Mouse (Mus musculus) embryonic facial prominence, embryonic 15.5 days (tissue): ENCODE measurements around the gene Col24a1. TPM values are rescaled to one million over a fixed set of nuclear protein-coding genes. Genes with fewer than 3 reads are reported as not detected.

Experiments
- ATAC-seq: fragments of 200-750 bp; cut with Nextera tagmentation; 2 replicates; pipeline ENCODE4 v1.8.0; 2017; ENCODE audit warnings: low read depth, moderate TSS enrichment; ENCODE audit not compliant: insufficient number of reproducible peaks, low FRiP score, low TSS enrichment
- H3K27ac ChIP-seq: fragments of 300-500 bp; sonication (generic); replicated peaks from 2 replicates; pipeline ENCODE4 v1.5.1; 2015; ENCODE audit warnings: mild to moderate bottlenecking, inconsistent platforms
- H3K27me3 ChIP-seq: fragments of 300-500 bp; sonication (generic); 2 replicates; pipeline ENCODE4 v1.6.1; 2015; ENCODE audit warnings: inconsistent platforms
- H3K36me3 ChIP-seq: fragments of 300-500 bp; sonication (generic); 2 replicates; pipeline ENCODE4 v1.6.1; 2015; ENCODE audit warnings: mild to moderate bottlenecking, inconsistent platforms
- H3K4me1 ChIP-seq: fragments of 300-500 bp; sonication (generic); 2 replicates; pipeline ENCODE4 v1.6.1; 2015; ENCODE audit warnings: inconsistent platforms
- H3K4me2 ChIP-seq: fragments of 300-500 bp; sonication (generic); replicated peaks from 2 replicates; pipeline ENCODE4 v1.6.1; 2015; ENCODE audit warnings: mild to moderate bottlenecking, inconsistent platforms
- H3K4me3 ChIP-seq: fragments of 300-500 bp; sonication (generic); replicated peaks from 2 replicates; pipeline ENCODE4 v1.5.1; 2015; ENCODE audit warnings: mild to moderate bottlenecking, inconsistent platforms
- H3K9ac ChIP-seq: fragments of 300-500 bp; sonication (generic); 2 replicates; pipeline ENCODE4 v1.6.1; 2015; ENCODE audit warnings: inconsistent platforms
- H3K9me3 ChIP-seq: fragments of 300-500 bp; sonication (generic); replicated peaks from 2 replicates; pipeline ENCODE4 v1.6.1; 2016; ENCODE audit warnings: inconsistent platforms
- WGBS: fragments of 180-500 bp; shearing (Covaris S2); methylation state at CpG from one replicate; pipeline ENCODE4 v1.1.7; 2015; 5-methylcytosine and 5-hydroxymethylcytosine counted together
- polyA plus RNA-seq: library from polyadenylated mRNA; unstranded; fragments of >200 nt; fragmentation: Nextera tagmentation; extraction: Ambion mirVana; gene quantifications from 2 replicates; pipeline ENCODE4 v1.2.1, GENCODE M21; 2015

Col24a1 gene
- polyA plus RNA-seq, 1 experiment from 2014 or later: 10.0 TPM

DNA sequence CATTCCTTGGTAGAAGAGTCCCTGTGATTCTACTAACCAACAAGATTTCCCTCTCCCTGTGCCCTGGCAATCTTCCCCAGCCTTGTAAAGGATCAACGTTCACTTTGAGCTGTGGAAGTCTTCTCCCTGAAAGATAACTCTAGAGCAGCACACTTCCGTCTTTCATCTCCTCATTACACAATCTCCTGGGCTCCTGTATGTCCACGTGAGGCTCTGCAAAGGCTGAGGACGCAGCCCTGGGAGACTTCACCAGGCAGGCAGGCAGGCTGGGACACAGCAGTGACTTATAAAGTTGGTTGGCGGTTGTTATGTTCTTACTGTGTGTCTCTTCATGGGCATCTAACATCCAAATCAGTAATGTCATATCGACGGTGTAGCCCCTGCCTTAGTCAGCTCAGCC lies 170.1 kb downstream of the Col24a1 start:
- ATAC-seq: no peak
- no peak overlapping the region for H3K4me2 ChIP-seq
- H3K4me3 ChIP-seq: no peak overlapping the region
- H3K4me1 ChIP-seq: 0 out of 2 replicates have a peak, but pooled peaks cover 3% of the 10 kb centered on the region
- no peaks in the 10 kb centered on the region for H3K27me3 ChIP-seq
- H3K27ac ChIP-seq: no peak overlapping the region
- WGBS: 60% methylated on average over 7 of the region's 7 CpGs
- no peaks in the 10 kb centered on the region for H3K36me3 ChIP-seq
- no peak overlapping the region for H3K9ac ChIP-seq
- H3K9me3 ChIP-seq: no peaks in the 10 kb centered on the region

DNA sequence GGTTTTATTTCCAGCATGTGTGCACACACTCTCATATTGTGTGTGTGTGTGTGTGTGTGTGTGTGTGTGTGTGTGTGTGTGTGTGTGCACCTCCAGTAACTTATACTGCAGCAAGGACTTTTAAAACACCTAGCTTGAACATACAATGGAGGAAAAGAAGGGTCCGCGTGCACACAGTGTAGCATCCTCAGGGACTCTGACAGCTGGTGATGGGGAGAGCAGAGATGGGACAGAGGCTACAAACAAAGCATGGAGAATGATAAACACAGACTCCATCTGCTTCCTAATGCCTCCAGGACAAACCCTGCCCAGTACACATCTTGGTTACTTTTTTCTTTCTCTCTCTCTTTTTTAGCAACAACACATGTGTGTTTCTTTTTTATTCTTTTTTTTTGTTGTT lies 171.5 kb downstream of the Col24a1 start:
- ATAC-seq: no peak
- WGBS: 50% methylated on average over 2 of the region's 2 CpGs
- Histone ChIP-seq H3K4me2 (no peak overlapping the region), H3K36me3 (no peaks in the 10 kb centered on the region), H3K27ac (no peak overlapping the region), H3K9me3 (no peaks in the 10 kb centered on the region), H3K27me3 (no peaks in the 10 kb centered on the region), H3K4me3 (no peak overlapping the region), H3K9ac (no peak overlapping the region), H3K4me1 (0 out of 2 replicates have a peak, but pooled peaks cover 3% of the 10 kb centered on the region)

DNA sequence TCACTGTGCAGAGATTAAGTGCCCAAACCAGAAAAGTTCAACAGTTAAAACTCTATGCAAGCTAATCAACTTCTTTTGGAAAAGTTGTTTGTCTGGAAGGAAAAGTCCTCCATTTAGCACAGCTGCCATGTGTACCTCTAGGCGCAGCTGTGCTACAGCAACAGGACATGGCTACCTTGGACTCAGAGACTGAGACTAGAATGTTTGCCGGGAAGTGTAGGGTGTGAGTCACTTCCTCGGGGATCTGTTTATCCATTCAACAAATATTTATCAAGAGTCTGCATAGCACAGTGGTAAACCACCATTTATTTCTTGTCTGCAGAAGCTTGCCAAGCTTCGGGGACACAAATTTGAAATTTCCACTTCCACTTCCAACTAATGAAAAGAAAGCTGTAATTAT lies 178.8 kb downstream of the Col24a1 start:
- no peak for ATAC-seq
- Histone ChIP-seq H3K27me3 (no peaks in the 10 kb centered on the region), H3K9me3 (no peaks in the 10 kb centered on the region), H3K4me3 (no peak overlapping the region), H3K4me1 (no peaks in the 10 kb centered on the region), H3K27ac (no peak overlapping the region), H3K4me2 (no peak overlapping the region), H3K9ac (no peak overlapping the region), H3K36me3 (no peaks in the 10 kb centered on the region)
- WGBS: 65% methylated on average over 4 of the region's 4 CpGs

GRCm38 (mm10) chr3:145474163-145474562 lies 181.9 kb downstream of the Col24a1 start:
- Histone ChIP-seq H3K4me3 (no peak overlapping the region), H3K36me3 (no peaks in the 10 kb centered on the region), H3K27ac (no peak overlapping the region), H3K4me1 (0 out of 2 replicates have a peak, but pooled peaks cover 2% of the 10 kb centered on the region), H3K4me2 (no peak overlapping the region), H3K9ac (no peak overlapping the region), H3K27me3 (no peaks in the 10 kb centered on the region), H3K9me3 (no peaks in the 10 kb centered on the region)
- no peak for ATAC-seq
- WGBS: 45% methylated on average over 7 of the region's 7 CpGs

GRCm38 (mm10) chr3:145476634-145477033 lies 184.4 kb downstream of the Col24a1 start:
- Histone ChIP-seq H3K4me2 (no peak overlapping the region), H3K27me3 (no peaks in the 10 kb centered on the region), H3K36me3 (no peaks in the 10 kb centered on the region), H3K4me3 (no peak overlapping the region), H3K27ac (no peak overlapping the region), H3K9ac (no peak overlapping the region), H3K4me1 (0 out of 2 replicates have a peak, but pooled peaks cover 2% of the 10 kb centered on the region), H3K9me3 (no peaks in the 10 kb centered on the region)
- WGBS: 72% methylated on average over 3 of the region's 3 CpGs
- ATAC-seq: no peak

DNA sequence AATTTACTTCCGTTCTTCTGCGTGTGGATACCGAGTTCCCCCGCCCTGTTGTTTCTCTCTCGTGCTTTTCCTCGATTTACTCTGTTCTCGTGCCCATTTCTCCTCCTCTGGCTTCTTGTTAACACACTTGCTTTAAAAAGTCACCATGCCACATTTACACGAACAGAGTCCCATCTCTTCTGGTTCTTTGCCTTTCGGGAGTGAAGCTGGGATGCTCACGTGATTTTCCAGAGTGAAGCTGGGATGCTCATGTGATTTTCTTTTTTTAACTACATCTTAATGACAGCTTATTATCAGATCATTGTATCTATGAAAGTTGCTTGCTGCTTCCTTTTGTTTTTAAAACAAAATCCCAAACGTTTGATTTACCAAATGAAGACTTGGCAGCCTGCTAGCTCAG lies 184.8 kb downstream of the Col24a1 start:
- no peaks in the 10 kb centered on the region for H3K9me3 ChIP-seq
- H3K27me3 ChIP-seq: no peaks in the 10 kb centered on the region
- WGBS: 77% methylated on average over 11 of the region's 11 CpGs
- no peaks in the 10 kb centered on the region for H3K36me3 ChIP-seq
- ATAC-seq: no peak
- no peak overlapping the region for H3K9ac ChIP-seq
- H3K4me1 ChIP-seq: 0 out of 2 replicates have a peak, but pooled peaks cover 2% of the 10 kb centered on the region
- H3K27ac ChIP-seq: no peak overlapping the region
- H3K4me3 ChIP-seq: no peak overlapping the region
- no peak overlapping the region for H3K4me2 ChIP-seq

- 0 out of 2 replicates have a peak, but pooled peaks cover 2% of the 10 kb centered on the region for H3K4me1 ChIP-seq
- no peak overlapping the region for H3K27ac ChIP-seq
- no peaks in the 10 kb centered on the region for H3K36me3 ChIP-seq
- no peak overlapping the region for H3K9ac ChIP-seq
- no peak overlapping the region for H3K4me2 ChIP-seq
- no peak for ATAC-seq
- H3K9me3 ChIP-seq: no peaks in the 10 kb centered on the region
- H3K27me3 ChIP-seq: no peaks in the 10 kb centered on the region
- no peak overlapping the region for H3K4me3 ChIP-seq
- WGBS: 47% methylated on average over 5 of the region's 5 CpGs
Measured at GRCm38 (mm10) chr3:145478446-145478845, 186.2 kb downstream of the Col24a1 start.

GRCm38 (mm10) chr3:145490279-145490678 lies 198.0 kb downstream of the Col24a1 start:
- H3K4me1 ChIP-seq: no peaks in the 10 kb centered on the region
- no peak for ATAC-seq
- 67% methylated on average over 1 of the region's 1 CpGs for WGBS

GRCm38 (mm10) chr3:145491326-145491725 lies 199.1 kb downstream of the Col24a1 start:
- Histone ChIP-seq H3K9me3 (no peaks in the 10 kb centered on the region), H3K36me3 (no peaks in the 10 kb centered on the region), H3K27me3 (no peaks in the 10 kb centered on the region), H3K27ac (no peak overlapping the region), H3K4me1 (no peaks in the 10 kb centered on the region), H3K4me3 (no peak overlapping the region), H3K9ac (no peak overlapping the region), H3K4me2 (no peak overlapping the region)
- ATAC-seq: no peak
- 53% methylated on average over 3 of the region's 3 CpGs for WGBS

More at GRCm38 (mm10) chr3:145490279-145490678, 198.0 kb downstream of the Col24a1 start:
- Histone ChIP-seq H3K9ac (no peak overlapping the region), H3K4me3 (no peak overlapping the region), H3K36me3 (no peaks in the 10 kb centered on the region), H3K27me3 (no peaks in the 10 kb centered on the region), H3K9me3 (no peaks in the 10 kb centered on the region), H3K4me2 (no peak overlapping the region), H3K27ac (no peak overlapping the region)

- H3K4me3 ChIP-seq: no peak overlapping the region
- no peak overlapping the region for H3K9ac ChIP-seq
- 33% methylated on average over 3 of the region's 3 CpGs for WGBS
Measured at GRCm38 (mm10) chr3:145498127-145498526, 205.9 kb downstream of the Col24a1 start.

GRCm38 (mm10) chr3:145498893-145499292 lies 206.6 kb downstream of the Col24a1 start:
- H3K9ac ChIP-seq: no peak overlapping the region
- H3K4me2 ChIP-seq: no peak overlapping the region
- no peaks in the 10 kb centered on the region for H3K9me3 ChIP-seq
- no peak for ATAC-seq
- 71% methylated on average over 6 of the region's 6 CpGs for WGBS
- no peak overlapping the region for H3K27ac ChIP-seq
- H3K4me3 ChIP-seq: no peak overlapping the region
- H3K27me3 ChIP-seq: no peaks in the 10 kb centered on the region
- no peaks in the 10 kb centered on the region for H3K36me3 ChIP-seq
- no peaks in the 10 kb centered on the region for H3K4me1 ChIP-seq

More at GRCm38 (mm10) chr3:145498127-145498526, 205.9 kb downstream of the Col24a1 start:
- Histone ChIP-seq H3K4me1 (no peaks in the 10 kb centered on the region), H3K4me2 (no peak overlapping the region), H3K36me3 (no peaks in the 10 kb centered on the region), H3K27me3 (no peaks in the 10 kb centered on the region), H3K9me3 (no peaks in the 10 kb centered on the region), H3K27ac (no peak overlapping the region)
- no peak for ATAC-seq

DNA sequence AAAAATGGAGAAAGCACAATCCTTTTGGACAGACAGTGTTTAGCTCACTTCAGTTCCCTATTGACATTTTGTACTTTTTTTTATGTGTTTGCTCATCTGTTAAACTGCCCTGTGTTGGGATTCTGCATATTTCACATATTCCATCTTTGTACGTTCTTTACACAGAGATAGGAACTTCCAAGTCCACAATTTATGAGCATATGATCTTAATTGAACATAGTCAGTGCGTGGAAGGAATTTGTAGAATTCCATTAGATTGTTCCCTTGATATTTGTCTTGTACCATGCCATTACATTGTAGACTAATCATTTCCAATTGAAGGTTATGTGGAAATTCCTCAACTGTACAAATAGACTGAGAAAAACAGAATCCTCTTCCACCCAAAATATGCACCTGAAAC lies 212.6 kb downstream of the Col24a1 start:
- no peak overlapping the region for H3K27ac ChIP-seq
- WGBS: 52% methylated on average over 2 of the region's 2 CpGs
- no peaks in the 10 kb centered on the region for H3K27me3 ChIP-seq
- H3K4me2 ChIP-seq: no peak overlapping the region
- no peak overlapping the region for H3K4me3 ChIP-seq
- H3K9ac ChIP-seq: no peak overlapping the region
- ATAC-seq: no peak
- no peaks in the 10 kb centered on the region for H3K9me3 ChIP-seq
- H3K36me3 ChIP-seq: no peaks in the 10 kb centered on the region
- H3K4me1 ChIP-seq: no peaks in the 10 kb centered on the region
